Mouse (Mus musculus): ENCODE measurements at regions not wholly inside any gene's neighbourhood (a gene's known extent, or its start where the extent isn't known, plus 50 kb on each side); places are given as distances from the start of the nearest gene placed in this dataset.

GRCm38 (mm10) chr15:86921401-86921800 lies 622.7 kb upstream of the Fam19a5 start:
- Histone ChIP-seq H3K27me3 (replicated peaks) (no peaks in the 10 kb centered on the region), H3K4me1 (peaks cover 40% of the 10 kb centered on the region), H3K27ac (no peak overlapping the region), H3K4me2 (no peak overlapping the region), H3K9ac (no peak overlapping the region), H3K4me3 (no peak overlapping the region), H3K36me3 (replicated peaks) (no peaks in the 10 kb centered on the region), H3K9me3 (no peaks in the 10 kb centered on the region)
- ATAC-seq (replicated peaks), result no peak
- 7% methylated on average over 8 of the region's 8 CpGs for WGBS

GRCm38 (mm10) chr15:86925081-86925749 lies 618.9 kb upstream of the Fam19a5 start:
- Histone ChIP-seq H3K9me3 (no peaks in the 10 kb centered on the region), H3K27ac (peak overlapping the region; percentile 36), H3K4me3 (no peak overlapping the region), H3K4me1 (peaks cover 30% of the 10 kb centered on the region), H3K9ac (no peak overlapping the region), H3K36me3 (replicated peaks) (no peaks in the 10 kb centered on the region), H3K27me3 (replicated peaks) (no peaks in the 10 kb centered on the region), H3K4me2 (peak overlapping the region; percentile 33)
- 9% methylated on average over 17 of the region's 17 CpGs for WGBS
- no peak; the same call in 1 of the 2 replicates for ATAC-seq (replicated peaks)

GRCm38 (mm10) chr15:86932345-86933075 lies 611.6 kb upstream of the Fam19a5 start:
- Histone ChIP-seq H3K4me2 (no peak overlapping the region), H3K4me1 (peaks cover 8% of the 10 kb centered on the region; the same call in 1 of the 2 replicates), H3K36me3 (replicated peaks) (no peaks in the 10 kb centered on the region), H3K9ac (no peak overlapping the region), H3K4me3 (no peak overlapping the region), H3K9me3 (no peaks in the 10 kb centered on the region), H3K27me3 (replicated peaks) (no peaks in the 10 kb centered on the region), H3K27ac (no peak overlapping the region)
- 50% methylated on average over 15 of the region's 15 CpGs for WGBS
- ATAC-seq (replicated peaks), result no peak

DNA sequence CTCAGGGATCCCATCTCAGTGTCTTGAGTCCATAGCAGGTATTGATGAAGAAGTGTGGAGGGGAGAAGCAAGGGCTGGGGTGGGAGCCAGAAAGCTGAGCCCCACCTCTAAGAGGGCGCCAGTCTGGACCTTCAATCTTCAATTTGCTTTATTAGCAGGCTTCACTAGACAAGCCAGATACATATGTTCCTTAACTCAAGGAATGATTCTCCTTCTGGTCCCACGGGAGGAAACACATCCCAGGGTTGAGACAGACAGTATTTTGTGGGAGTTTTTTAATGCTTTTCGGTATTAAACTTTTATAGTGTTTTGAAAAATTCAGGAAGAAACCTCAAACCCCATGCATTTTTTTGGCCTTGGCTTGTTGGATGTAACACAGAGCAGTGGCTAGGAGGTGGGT lies 606.7 kb upstream of the Fam19a5 start:
- ATAC-seq (replicated peaks), result no peak
- Histone ChIP-seq H3K4me1 (0 out of 2 replicates have a peak, but pooled peaks cover 4% of the 10 kb centered on the region), H3K27ac (no peak overlapping the region), H3K9me3 (no peaks in the 10 kb centered on the region), H3K27me3 (replicated peaks) (no peaks in the 10 kb centered on the region), H3K4me3 (no peak overlapping the region), H3K4me2 (no peak overlapping the region), H3K9ac (no peak overlapping the region), H3K36me3 (replicated peaks) (no peaks in the 10 kb centered on the region)
- WGBS, result 88% methylated on average over 3 of the region's 3 CpGs

GRCm38 (mm10) chr15:86944529-86944928 lies 599.6 kb upstream of the Fam19a5 start:
- Histone ChIP-seq H3K4me1 (no peaks in the 10 kb centered on the region), H3K9ac (no peak overlapping the region), H3K36me3 (replicated peaks) (no peaks in the 10 kb centered on the region), H3K4me3 (no peak overlapping the region), H3K27me3 (replicated peaks) (no peaks in the 10 kb centered on the region), H3K9me3 (no peaks in the 10 kb centered on the region), H3K27ac (no peak overlapping the region), H3K4me2 (no peak overlapping the region)
- no peak for ATAC-seq (replicated peaks)
- 77% methylated on average over 7 of the region's 7 CpGs for WGBS

GRCm38 (mm10) chr15:86952593-86952992 lies 591.5 kb upstream of the Fam19a5 start:
- no peak overlapping the region for H3K27ac ChIP-seq
- 52% methylated on average over 5 of the region's 5 CpGs for WGBS
- no peak overlapping the region for H3K4me2 ChIP-seq
- H3K36me3 ChIP-seq (replicated peaks), result no peaks in the 10 kb centered on the region
- no peak overlapping the region for H3K4me3 ChIP-seq
- H3K9me3 ChIP-seq, result no peaks in the 10 kb centered on the region
- no peaks in the 10 kb centered on the region for H3K4me1 ChIP-seq
- H3K9ac ChIP-seq, result no peak overlapping the region
- no peak for ATAC-seq (replicated peaks)
- no peaks in the 10 kb centered on the region for H3K27me3 ChIP-seq (replicated peaks)

- H3K36me3 ChIP-seq (replicated peaks), result no peaks in the 10 kb centered on the region
- no peak for ATAC-seq (replicated peaks)
- H3K9ac ChIP-seq, result no peak overlapping the region
- H3K4me1 ChIP-seq, result no peaks in the 10 kb centered on the region
- H3K27ac ChIP-seq, result no peak overlapping the region
- WGBS, result 84% methylated on average over 8 of the region's 8 CpGs
- H3K4me2 ChIP-seq, result no peak overlapping the region
- no peak overlapping the region for H3K4me3 ChIP-seq
- H3K27me3 ChIP-seq (replicated peaks), result no peaks in the 10 kb centered on the region
- no peaks in the 10 kb centered on the region for H3K9me3 ChIP-seq
Observed at GRCm38 (mm10) chr15:86957872-86958271, 586.2 kb upstream of the Fam19a5 start.

DNA sequence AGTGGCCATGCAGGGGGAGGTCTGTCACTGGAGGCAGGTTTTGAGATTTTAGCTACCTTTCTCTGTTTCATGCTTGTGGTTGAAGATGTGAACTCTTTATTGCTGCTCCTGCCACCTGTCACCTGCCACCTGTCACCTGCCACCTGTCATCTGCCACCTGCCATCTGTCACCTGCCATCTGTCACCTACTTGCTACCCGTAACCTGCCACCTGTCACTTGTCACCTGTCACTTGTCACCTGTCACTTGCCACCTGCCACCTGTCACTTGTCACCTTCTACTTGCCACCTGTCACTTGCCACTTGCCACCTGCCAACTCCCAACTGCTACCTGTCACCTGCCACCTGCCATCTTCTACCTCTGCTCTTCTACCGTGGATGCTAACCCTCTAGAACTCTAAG lies 581.2 kb upstream of the Fam19a5 start:
- Histone ChIP-seq H3K4me3 (no peak overlapping the region), H3K27ac (no peak overlapping the region), H3K4me1 (peaks cover 7% of the 10 kb centered on the region; the same call in 1 of the 2 replicates), H3K27me3 (replicated peaks) (no peaks in the 10 kb centered on the region), H3K4me2 (no peak overlapping the region), H3K9ac (no peak overlapping the region), H3K36me3 (replicated peaks) (no peaks in the 10 kb centered on the region), H3K9me3 (no peaks in the 10 kb centered on the region)
- ATAC-seq (replicated peaks), result no peak
- 83% methylated on average over 2 of the region's 2 CpGs for WGBS

DNA sequence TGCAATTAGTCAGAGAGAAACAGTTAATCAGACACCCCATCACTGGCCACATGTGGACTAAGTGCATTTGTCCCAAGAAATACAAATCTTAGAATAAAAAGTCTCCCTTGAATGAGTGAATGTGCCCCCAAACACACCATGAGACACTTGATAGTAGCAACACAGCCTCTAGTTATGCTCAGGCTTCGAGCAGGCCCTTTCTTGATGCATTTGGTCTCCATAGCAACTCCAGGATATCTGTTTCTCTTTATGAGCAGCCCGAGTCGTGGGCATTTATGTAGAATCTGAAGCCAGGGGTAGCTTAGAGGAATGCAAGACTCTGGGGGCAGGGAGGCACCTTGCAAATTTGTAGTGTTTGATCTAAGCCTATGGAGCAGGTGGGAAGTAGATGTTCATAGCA lies 580.6 kb upstream of the Fam19a5 start:
- H3K9me3 ChIP-seq, result no peaks in the 10 kb centered on the region
- H3K36me3 ChIP-seq (replicated peaks), result no peaks in the 10 kb centered on the region
- WGBS, result 14% methylated on average over 3 of the region's 3 CpGs
- no peaks in the 10 kb centered on the region for H3K27me3 ChIP-seq (replicated peaks)
- ATAC-seq (replicated peaks), result 0 out of 2 replicates have a peak, but pooled peaks have one; percentile 50
- H3K9ac ChIP-seq, result no peak overlapping the region
- peak overlapping the region; percentile 48 for H3K27ac ChIP-seq
- H3K4me2 ChIP-seq, result no peak overlapping the region
- H3K4me3 ChIP-seq, result no peak overlapping the region
- H3K4me1 ChIP-seq, result peaks cover 7% of the 10 kb centered on the region; the same call in 1 of the 2 replicates

- H3K4me3 ChIP-seq, result no peak overlapping the region
- 87% methylated on average over 2 of the region's 2 CpGs for WGBS
- no peaks in the 10 kb centered on the region for H3K36me3 ChIP-seq (replicated peaks)
- no peaks in the 10 kb centered on the region for H3K27me3 ChIP-seq (replicated peaks)
- H3K9me3 ChIP-seq, result no peaks in the 10 kb centered on the region
- no peak overlapping the region for H3K4me2 ChIP-seq
- no peak overlapping the region for H3K9ac ChIP-seq
- ATAC-seq (replicated peaks), result no peak
- no peaks in the 10 kb centered on the region for H3K4me1 ChIP-seq
- H3K27ac ChIP-seq, result no peak overlapping the region
Observed at GRCm38 (mm10) chr15:86971436-86971835, 572.7 kb upstream of the Fam19a5 start.

GRCm38 (mm10) chr15:86996196-86996595 lies 547.9 kb upstream of the Fam19a5 start:
- no peak overlapping the region for H3K4me2 ChIP-seq
- no peak overlapping the region for H3K4me3 ChIP-seq
- H3K9ac ChIP-seq, result no peak overlapping the region
- no peak overlapping the region for H3K27ac ChIP-seq
- WGBS, result 90% methylated on average over 6 of the region's 6 CpGs
- no peaks in the 10 kb centered on the region for H3K27me3 ChIP-seq (replicated peaks)
- H3K4me1 ChIP-seq, result no peaks in the 10 kb centered on the region
- ATAC-seq (replicated peaks), result no peak
- H3K36me3 ChIP-seq (replicated peaks), result no peaks in the 10 kb centered on the region
- no peaks in the 10 kb centered on the region for H3K9me3 ChIP-seq

DNA sequence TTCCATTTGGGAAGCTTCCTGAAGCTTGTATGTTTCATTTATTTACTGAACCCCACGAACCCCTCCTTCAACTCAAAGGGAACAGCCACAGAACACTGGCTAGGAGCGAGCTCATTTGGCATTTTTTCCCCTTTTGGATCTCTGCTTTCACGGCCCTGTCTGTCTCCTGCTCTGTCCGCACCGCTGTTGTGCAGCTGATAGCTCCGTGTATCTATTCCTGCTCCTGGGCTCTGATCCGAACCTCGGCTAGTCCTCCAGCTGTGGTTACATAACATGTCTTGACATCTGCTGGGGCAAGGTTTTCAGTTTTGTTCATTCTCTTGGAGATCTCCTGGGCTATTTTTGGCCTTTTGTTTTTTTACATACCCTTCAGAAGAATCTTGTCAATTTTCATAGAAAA lies 525.1 kb upstream of the Fam19a5 start:
- Histone ChIP-seq H3K36me3 (replicated peaks) (no peaks in the 10 kb centered on the region), H3K27ac (no peak overlapping the region), H3K4me2 (no peak overlapping the region), H3K4me3 (no peak overlapping the region), H3K27me3 (replicated peaks) (no peaks in the 10 kb centered on the region), H3K9ac (no peak overlapping the region), H3K9me3 (no peaks in the 10 kb centered on the region), H3K4me1 (no peaks in the 10 kb centered on the region)
- WGBS, result 74% methylated on average over 8 of the region's 8 CpGs
- ATAC-seq (replicated peaks), result no peak

- Histone ChIP-seq H3K27me3 (replicated peaks) (no peaks in the 10 kb centered on the region), H3K4me1 (no peaks in the 10 kb centered on the region), H3K9ac (no peak overlapping the region), H3K27ac (no peak overlapping the region), H3K36me3 (replicated peaks) (no peaks in the 10 kb centered on the region), H3K9me3 (no peaks in the 10 kb centered on the region), H3K4me2 (no peak overlapping the region), H3K4me3 (no peak overlapping the region)
- WGBS, result 84% methylated on average over 13 of the region's 13 CpGs
- ATAC-seq (replicated peaks), result no peak
Observed at GRCm38 (mm10) chr15:87045971-87046370, 498.1 kb upstream of the Fam19a5 start.

Measured in midbrain, embryonic 15.5 days (tissue).